Mouse (Mus musculus) adrenal gland (tissue): Measurements from ENCODE around the gene Mars.

ENCODE experiments used
- intact Hi-C: fragments of 180-260 bp; cut with DNase I; formaldehyde crosslinking; loops from one replicate; pipeline ENCODE4 v1.15.1; 2025
- long read RNA-seq, 2 experiments: library from polyadenylated mRNA; unstranded; transcript quantifications; one replicate each; pipeline ENCODE4 v2.0.0; 2020; ENCODE audit warnings: borderline replicate concordance in 1 of 2; ENCODE audit not compliant: insufficient replicate concordance in 1 of 2

Mars gene
- long read RNA-seq, experiment 1, transcript Mars-201 (21 exons, 2,939 nt), result major isoform, 63 of 80 reads
- long read RNA-seq, experiment 1, partial matches to known transcripts, result 4 of 80 reads
- long read RNA-seq, experiment 1, other reads (novel, unspliced or antisense), result 7 of 80 reads
- long read RNA-seq, experiment 2, transcript Mars-201 (21 exons, 2,939 nt), result major isoform, 57 of 76 reads
- long read RNA-seq, experiment 2, partial matches to known transcripts, result 10 of 76 reads
- long read RNA-seq, experiment 2, other reads (novel, unspliced or antisense), result 4 of 76 reads

DNA sequence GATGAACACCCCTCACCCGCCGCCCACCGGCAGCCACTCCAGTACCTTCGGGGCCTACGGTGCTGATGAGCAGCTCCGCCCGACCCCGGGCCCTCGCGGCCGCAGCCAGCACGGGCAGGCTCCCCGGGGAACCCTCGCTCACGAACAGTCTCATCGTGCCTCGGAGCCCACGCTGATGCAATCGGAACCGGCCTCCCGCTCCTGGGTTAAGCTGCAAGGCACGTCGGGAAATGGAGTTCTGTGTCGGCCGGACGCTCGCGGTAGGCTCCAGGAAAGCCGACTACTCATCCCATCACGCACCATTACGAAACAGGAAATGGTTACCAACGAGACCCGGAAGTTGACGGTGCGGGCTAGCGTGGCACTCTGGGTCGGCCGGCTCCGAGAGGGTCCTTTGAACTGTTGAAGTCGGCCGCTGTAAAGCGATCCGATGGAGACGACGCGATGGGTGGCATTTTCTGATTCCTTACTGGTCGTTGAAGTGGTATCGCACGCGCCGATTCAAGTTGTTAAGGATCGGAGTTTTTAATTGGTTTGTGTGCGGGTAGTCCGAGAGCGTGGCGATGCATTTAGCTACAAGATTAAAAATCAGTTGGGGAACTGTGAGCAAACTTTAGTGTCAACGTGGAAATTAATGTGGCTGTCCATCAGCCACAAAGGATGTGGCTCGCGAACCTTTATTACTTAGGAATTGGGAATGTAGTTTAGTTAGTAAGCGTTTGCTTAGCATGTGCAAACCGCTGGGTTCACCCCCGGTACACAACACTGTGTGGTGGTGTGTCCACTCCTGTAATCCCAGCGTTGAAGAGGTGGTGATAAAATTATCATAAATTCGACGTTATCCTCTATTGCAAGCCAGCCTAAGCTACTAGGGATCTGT lies at the start of gene Mars:
TSS of gene Mars (minus strand) at position 311 of the 880 bp plus-strand sequence.
- intact Hi-C loops, result loop anchor here (2.0 to 5.0 kb wide), 2 partner anchors 21 to 44 kb away; partner anchors contain the start of gene Dctn2

GRCm38 (mm10) chr10:127360714-127361113 lies 49.1 kb upstream of the Mars start:
- intact Hi-C loops, result no loop called here

DNA sequence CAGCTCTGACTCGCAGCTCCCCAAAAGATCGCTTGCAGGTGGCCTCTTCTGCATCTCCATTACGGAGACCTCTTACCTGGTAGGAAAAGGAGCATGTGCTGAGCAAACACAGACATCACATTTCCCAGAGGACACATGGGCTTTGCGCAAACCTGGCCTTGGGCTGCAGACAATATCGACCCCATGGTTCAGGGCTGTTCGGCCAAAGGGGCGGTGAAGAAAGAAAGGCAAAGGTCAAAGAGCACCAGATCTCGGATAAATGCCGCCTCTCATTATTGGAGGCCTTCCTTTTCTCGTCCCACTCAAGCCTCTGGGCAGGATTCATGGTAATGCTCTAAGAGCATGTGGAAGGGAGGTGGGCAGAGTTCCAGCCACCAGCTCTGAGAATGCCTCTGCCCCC lies 43.8 kb upstream of the Mars start:
- intact Hi-C loops, result no loop called here

DNA sequence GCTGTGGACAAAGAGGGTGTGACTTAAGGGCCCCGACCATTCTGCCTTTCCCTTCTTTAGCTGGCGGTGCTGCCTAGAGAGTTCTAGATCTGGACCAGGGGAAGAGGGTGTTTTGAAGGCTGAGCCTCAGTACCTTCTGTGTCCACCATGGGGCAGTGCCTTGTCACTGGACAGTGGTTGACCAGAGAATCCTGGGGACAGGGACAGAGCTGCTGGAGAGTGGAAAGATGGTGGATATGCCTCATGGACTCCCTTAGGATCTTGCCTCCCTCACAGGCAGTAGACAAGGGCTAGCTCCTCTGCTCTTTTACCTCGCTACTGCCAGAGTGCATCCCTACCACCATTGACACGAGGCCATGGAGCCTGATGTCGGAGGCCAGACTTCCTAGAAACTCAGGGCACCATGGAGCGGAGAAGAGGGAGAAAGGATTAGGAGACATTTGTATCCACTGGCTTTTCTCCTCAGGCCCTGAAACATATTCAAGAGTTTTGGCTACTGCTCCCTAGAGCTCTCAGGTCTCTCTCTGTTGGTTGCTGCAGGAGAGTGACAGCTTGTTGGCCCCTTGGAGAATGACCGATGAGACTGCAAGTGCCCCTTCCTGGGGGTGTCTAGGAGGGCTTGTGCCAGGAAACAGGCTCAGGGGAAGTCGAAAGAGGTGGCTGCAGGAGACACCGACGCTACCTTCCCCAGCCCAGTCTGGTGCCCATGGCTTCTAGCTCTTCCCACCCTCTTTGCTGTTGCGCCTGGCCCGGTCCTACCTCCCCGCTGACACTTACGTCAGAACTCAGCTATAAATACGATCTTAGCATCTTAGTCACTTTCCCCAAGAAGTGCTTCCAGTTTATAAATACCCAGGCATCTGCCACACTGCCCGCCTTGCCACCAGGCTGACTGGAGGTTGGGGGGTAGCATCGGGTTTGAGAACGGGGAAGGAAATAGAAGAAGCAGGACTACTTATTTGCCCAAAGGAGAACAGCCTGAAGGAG lies 42.6 kb upstream of the Mars start, which contains the start of gene Inhbe:
TSS of gene Inhbe (minus strand) at position 503 of the 987 bp plus-strand sequence.
- intact Hi-C loops, result loop anchor here (5.0 kb wide), 2 partner anchors 93 to 113 kb away; no protein-coding TSS in a partner anchor

DNA sequence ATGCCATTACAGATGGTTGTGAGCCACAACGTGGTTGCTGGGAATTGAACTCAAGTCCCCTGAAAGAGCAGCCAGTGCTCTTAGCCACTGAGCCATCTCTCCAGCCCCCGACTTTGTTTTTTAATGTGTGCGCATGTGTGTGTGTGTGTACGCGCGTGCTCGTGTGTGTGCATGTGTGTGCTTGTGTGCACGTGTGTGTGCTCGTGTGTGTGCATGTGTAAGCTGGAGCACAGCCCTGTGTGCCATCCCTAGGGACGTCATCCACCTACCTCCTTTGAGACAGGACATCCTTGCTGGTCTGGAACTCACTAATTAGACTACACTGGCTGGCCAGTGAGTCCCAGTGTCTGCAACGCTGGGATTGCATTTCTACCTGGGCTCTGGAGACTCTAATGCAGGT lies 41.2 kb upstream of the Mars start:
- intact Hi-C loops, result loop anchor here (5.0 kb wide), 2 partner anchors 95 to 115 kb away; no protein-coding TSS in a partner anchor

DNA sequence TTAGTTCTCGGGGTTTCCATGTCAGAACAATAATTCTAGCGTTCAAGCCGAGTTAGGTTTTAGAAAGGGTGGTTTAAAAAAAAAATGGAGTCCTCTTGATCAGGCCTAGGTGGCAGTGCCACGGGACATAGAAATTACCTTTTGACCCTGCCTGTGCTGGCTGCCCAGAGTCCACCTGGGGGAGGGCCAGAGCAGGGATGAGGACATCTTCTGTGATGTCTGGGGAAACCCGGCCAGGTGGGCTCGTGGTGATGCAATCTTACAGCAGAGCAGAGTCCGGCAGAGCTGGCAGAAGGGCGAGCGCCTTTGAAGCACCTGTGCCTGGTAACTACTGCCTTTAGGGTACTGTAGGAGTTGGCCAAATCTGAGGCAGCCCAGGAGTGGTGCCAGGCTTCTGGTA lies 40.6 kb upstream of the Mars start:
- intact Hi-C loops, result loop anchor here (5.0 kb wide), 2 partner anchors 95 to 115 kb away; no protein-coding TSS in a partner anchor

GRCm38 (mm10) chr10:127351719-127352118 lies 40.1 kb upstream of the Mars start:
- intact Hi-C loops, result loop anchor here (5.0 kb wide), 2 partner anchors 96 to 116 kb away; no protein-coding TSS in a partner anchor

GRCm38 (mm10) chr10:127351285-127351595 lies 39.7 kb upstream of the Mars start:
- intact Hi-C loops, result loop anchor here (5.0 kb wide), 2 partner anchors 96 to 116 kb away; no protein-coding TSS in a partner anchor

GRCm38 (mm10) chr10:127350594-127351284 lies 39.2 kb upstream of the Mars start:
- intact Hi-C loops, result loop anchor here (5.0 kb wide), 2 partner anchors 97 to 117 kb away; no protein-coding TSS in a partner anchor

- intact Hi-C loops, result loop anchor here (5.0 kb wide), 2 partner anchors 97 to 117 kb away; no protein-coding TSS in a partner anchor
Measured at GRCm38 (mm10) chr10:127349810-127350209, 38.2 kb upstream of the Mars start.

GRCm38 (mm10) chr10:127348957-127349356 lies 37.4 kb upstream of the Mars start:
- intact Hi-C loops, result no loop called here

DNA sequence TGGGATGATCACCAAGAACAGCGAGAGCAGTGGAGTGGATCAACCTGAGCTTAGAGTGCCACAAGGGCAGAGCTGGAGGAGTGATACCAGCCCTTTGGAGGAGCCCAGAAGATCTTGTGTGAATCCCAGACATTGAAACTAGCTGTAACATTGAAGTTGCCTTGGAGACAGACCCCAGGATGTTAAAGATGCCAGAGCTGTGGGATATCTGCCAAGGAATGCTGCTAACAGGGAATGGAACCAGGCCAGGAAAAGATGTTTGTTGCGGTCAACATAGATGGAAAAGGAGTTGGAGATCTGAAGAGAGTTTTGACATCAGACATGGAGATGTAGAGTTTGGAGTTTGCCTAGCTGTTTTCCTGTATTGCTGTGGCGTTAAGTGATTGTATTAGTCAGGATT lies 34.6 kb upstream of the Mars start:
- intact Hi-C loops, result no loop called here

- intact Hi-C loops, result no loop called here
Measured at GRCm38 (mm10) chr10:127343029-127343428, 31.4 kb upstream of the Mars start.

DNA sequence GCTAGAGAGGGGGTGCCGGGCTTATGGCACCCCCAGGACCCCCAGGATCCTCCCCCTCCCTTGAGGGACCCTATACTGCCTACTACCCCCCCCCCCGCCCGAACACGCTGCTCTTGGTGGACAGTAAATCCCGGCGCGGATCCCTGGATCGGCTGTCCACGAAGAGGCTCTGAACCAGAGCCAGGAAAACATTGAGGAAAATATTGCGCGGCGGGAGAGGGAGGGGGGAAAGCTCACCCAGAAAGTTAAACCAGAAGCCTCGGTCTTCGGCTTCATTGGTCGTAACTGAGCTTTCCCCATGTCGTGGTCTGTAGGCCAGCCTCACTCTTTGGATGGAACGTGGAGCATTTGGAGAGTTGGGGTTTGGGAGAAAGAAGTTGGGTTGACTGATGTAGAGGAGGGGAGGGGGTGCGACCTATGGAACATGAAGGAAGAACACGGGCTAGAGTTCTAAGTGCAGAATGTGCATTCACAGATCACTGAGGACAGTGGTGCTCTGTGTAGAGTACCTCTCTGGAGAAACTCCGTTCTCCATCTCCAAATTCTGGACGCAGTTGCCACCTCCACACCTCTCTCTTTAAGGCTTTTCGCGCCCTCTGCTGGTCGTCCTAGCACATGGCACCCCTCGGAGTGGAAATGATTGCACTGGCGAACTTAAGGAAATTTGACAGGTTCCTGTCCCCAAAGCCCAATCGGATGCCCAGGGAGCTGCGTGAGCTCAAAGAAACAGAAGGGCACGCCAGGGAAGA lies 30.5 kb upstream of the Mars start, which contains the start of gene Gli1:
TSS of gene Gli1 (minus strand) at position 84 of the 749 bp plus-strand sequence.
- intact Hi-C loops, result no loop called here

DNA sequence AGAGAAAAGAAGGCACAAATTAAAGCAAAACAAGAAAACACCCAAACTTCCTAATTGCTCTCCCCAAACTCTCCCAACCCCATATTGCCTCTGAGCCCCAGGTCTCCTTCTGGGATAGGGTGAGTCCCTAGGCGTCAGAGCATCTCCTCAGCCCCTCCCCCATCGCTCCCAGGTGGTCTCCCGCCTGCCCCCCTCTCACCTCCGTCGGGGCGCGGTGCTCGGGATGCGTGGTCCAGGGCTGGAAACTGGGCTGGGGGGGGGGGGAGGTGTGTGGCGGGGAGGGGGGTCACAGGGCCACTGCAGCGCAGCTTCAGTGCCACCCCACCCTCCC lies 29.7 kb upstream of the Mars start:
- intact Hi-C loops, result no loop called here

- intact Hi-C loops, result no loop called here
Measured at GRCm38 (mm10) chr10:127340577-127341359, 29.2 kb upstream of the Mars start.

- intact Hi-C loops, result no loop called here
Measured at GRCm38 (mm10) chr10:127339683-127340576, 28.3 kb upstream of the Mars start.
